Mouse (Mus musculus): ENCODE measurements at regions not wholly inside any gene's neighbourhood (a gene's known extent, or its start where the extent isn't known, plus 50 kb on each side); places are given as distances from the start of the nearest gene placed in this dataset.

GRCm38 (mm10) chr19:23085173-23085660 lies 55.8 kb upstream of the Klf9 start:
- TF ChIP-seq CTCF (IDR thresholded peaks at IDR 0.05): no peak
- TF ChIP-seq EP300 (IDR thresholded peaks at IDR 0.05; ENCODE audit: insufficient read depth, low read depth, low read length): no peak
- no peak for TF ChIP-seq POLR2A (IDR thresholded peaks at IDR 0.05; ENCODE audit: insufficient read depth, low read depth, low read length)
- intact Hi-C loops (cut with DNase I): no loop called here
- Histone ChIP-seq H3K36me3 (ENCODE audit: control insufficient read depth, insufficient read depth, low read length) (no peaks in the 10 kb centered on the region), H3K27ac (no peak overlapping the region), H3K27me3 (ENCODE audit: control insufficient read depth, insufficient read depth, low read length) (no peaks in the 10 kb centered on the region), H3K79me2 (replicated peaks; ENCODE audit: control insufficient read depth, insufficient read depth, low read length) (no peaks in the 10 kb centered on the region), H3K9ac (ENCODE audit: low read depth, low read length) (no peak overlapping the region), H3K4me1 (ENCODE audit: control insufficient read depth, insufficient read depth, low read length) (peaks cover 2% of the 10 kb centered on the region; the same call in 1 of the 2 replicates), H3K4me3 (no peak overlapping the region)
- WGBS: 59% methylated on average over 7 of the region's 7 CpGs
- DNase-seq: no peak

- no peaks in the 10 kb centered on the region for H3K27me3 ChIP-seq (ENCODE audit: control insufficient read depth, insufficient read depth, low read length)
- H3K36me3 ChIP-seq (ENCODE audit: control insufficient read depth, insufficient read depth, low read length): no peaks in the 10 kb centered on the region
- no peak overlapping the region for H3K4me3 ChIP-seq
- no peak overlapping the region for H3K9ac ChIP-seq (ENCODE audit: low read depth, low read length)
- TF ChIP-seq POLR2A (IDR thresholded peaks at IDR 0.05; ENCODE audit: insufficient read depth, low read depth, low read length) (no peak), CTCF (IDR thresholded peaks at IDR 0.05) (no peak), EP300 (IDR thresholded peaks at IDR 0.05; ENCODE audit: insufficient read depth, low read depth, low read length) (no peak)
- no peaks in the 10 kb centered on the region for H3K79me2 ChIP-seq (replicated peaks; ENCODE audit: control insufficient read depth, insufficient read depth, low read length)
- peaks cover 3% of the 10 kb centered on the region; the same call in 1 of the 2 replicates for H3K4me1 ChIP-seq (ENCODE audit: control insufficient read depth, insufficient read depth, low read length)
- intact Hi-C loops (cut with DNase I): no loop called here
- H3K27ac ChIP-seq: no peak overlapping the region
- DNase-seq: no peak
- 94% methylated on average over 3 of the region's 3 CpGs for WGBS
Observed at GRCm38 (mm10) chr19:23087575-23087974, 53.5 kb upstream of the Klf9 start.

- Histone ChIP-seq H3K9ac (ENCODE audit: low read depth, low read length) (no peak overlapping the region), H3K36me3 (ENCODE audit: control insufficient read depth, insufficient read depth, low read length) (no peaks in the 10 kb centered on the region), H3K27me3 (ENCODE audit: control insufficient read depth, insufficient read depth, low read length) (no peaks in the 10 kb centered on the region), H3K27ac (no peak overlapping the region), H3K4me1 (ENCODE audit: control insufficient read depth, insufficient read depth, low read length) (peaks cover 3% of the 10 kb centered on the region; the same call in 1 of the 2 replicates), H3K79me2 (replicated peaks; ENCODE audit: control insufficient read depth, insufficient read depth, low read length) (no peaks in the 10 kb centered on the region), H3K4me3 (no peak overlapping the region)
- no peak for DNase-seq
- 100% methylated on average over 1 of the region's 1 CpGs for WGBS
- TF ChIP-seq POLR2A (IDR thresholded peaks at IDR 0.05; ENCODE audit: insufficient read depth, low read depth, low read length) (no peak), EP300 (IDR thresholded peaks at IDR 0.05; ENCODE audit: insufficient read depth, low read depth, low read length) (no peak), CTCF (IDR thresholded peaks at IDR 0.05) (no peak)
- intact Hi-C loops (cut with DNase I): no loop called here
Observed at GRCm38 (mm10) chr19:23089081-23089480, 51.9 kb upstream of the Klf9 start.

- Histone ChIP-seq H3K36me3 (ENCODE audit: control insufficient read depth, insufficient read depth, low read length) (no peaks in the 10 kb centered on the region), H3K27me3 (ENCODE audit: control insufficient read depth, insufficient read depth, low read length) (no peaks in the 10 kb centered on the region), H3K4me1 (ENCODE audit: control insufficient read depth, insufficient read depth, low read length) (peaks cover 3% of the 10 kb centered on the region; the same call in 1 of the 2 replicates), H3K79me2 (replicated peaks; ENCODE audit: control insufficient read depth, insufficient read depth, low read length) (no peaks in the 10 kb centered on the region), H3K27ac (peak overlapping the region; percentile 10), H3K4me3 (no peak overlapping the region), H3K9ac (ENCODE audit: low read depth, low read length) (no peak overlapping the region)
- 65% methylated on average over 8 of the region's 8 CpGs for WGBS
- TF ChIP-seq EP300 (IDR thresholded peaks at IDR 0.05; ENCODE audit: insufficient read depth, low read depth, low read length) (no peak), POLR2A (IDR thresholded peaks at IDR 0.05; ENCODE audit: insufficient read depth, low read depth, low read length) (no peak), CTCF (IDR thresholded peaks at IDR 0.05) (no peak)
- intact Hi-C loops (cut with DNase I): no loop called here
- peak; percentile 35 to 40 for DNase-seq
Observed at GRCm38 (mm10) chr19:23089761-23090514, 51.1 kb upstream of the Klf9 start.
